Mouse (Mus musculus) forebrain, embryonic 10.5 days (tissue): ENCODE measurements around the gene Lemd1. TPM values are rescaled to one million over a fixed set of nuclear protein-coding genes. Genes with fewer than 3 reads are reported as not detected.

Experiments used
- DNase-seq: peaks from one replicate; pipeline ENCODE4 v3.0.0-alpha.2; 2017; ENCODE audit warnings: low spot score; ENCODE audit errors: extremely low spot score
- H3K27ac ChIP-seq: fragments of 300-500 bp; sonication (generic); 2 replicates; pipeline ENCODE4 v1.5.1; 2016; ENCODE audit warnings: mild to moderate bottlenecking
- H3K27me3 ChIP-seq: fragments of 300-500 bp; sonication (generic); 2 replicates; pipeline ENCODE4 v1.6.1; 2016; ENCODE audit warnings: mild to moderate bottlenecking; ENCODE audit not compliant: poor library complexity, severe bottlenecking
- H3K36me3 ChIP-seq: fragments of 300-500 bp; sonication (generic); replicated peaks from 2 replicates; pipeline ENCODE4 v1.6.1; 2016; ENCODE audit warnings: mild to moderate bottlenecking, moderate library complexity
- H3K4me1 ChIP-seq: fragments of 300-500 bp; sonication (generic); 2 replicates; pipeline ENCODE4 v1.6.1; 2016
- H3K4me3 ChIP-seq: fragments of 300-500 bp; sonication (generic); 2 replicates; pipeline ENCODE4 v1.5.1; 2016; ENCODE audit warnings: mild to moderate bottlenecking, moderate library complexity
- H3K9me3 ChIP-seq: fragments of 300-500 bp; sonication (generic); 2 replicates; pipeline ENCODE4 v1.6.1; 2016; ENCODE audit warnings: mild to moderate bottlenecking, moderate library complexity
- WGBS: fragments of 180-500 bp; shearing (Covaris S2); methylation state at CpG from one replicate; pipeline ENCODE4 v1.1.7; 2016; 5-methylcytosine and 5-hydroxymethylcytosine counted together
- polyA plus RNA-seq: library from polyadenylated mRNA; unstranded; fragments of >200 nt; fragmentation: Nextera tagmentation; extraction: Ambion mirVana; gene quantifications from 2 replicates; pipeline ENCODE4 v1.2.1, GENCODE M21; 2016

Lemd1 gene
- polyA plus RNA-seq, 1 experiment from 2014 or later = 4.2 TPM

DNA sequence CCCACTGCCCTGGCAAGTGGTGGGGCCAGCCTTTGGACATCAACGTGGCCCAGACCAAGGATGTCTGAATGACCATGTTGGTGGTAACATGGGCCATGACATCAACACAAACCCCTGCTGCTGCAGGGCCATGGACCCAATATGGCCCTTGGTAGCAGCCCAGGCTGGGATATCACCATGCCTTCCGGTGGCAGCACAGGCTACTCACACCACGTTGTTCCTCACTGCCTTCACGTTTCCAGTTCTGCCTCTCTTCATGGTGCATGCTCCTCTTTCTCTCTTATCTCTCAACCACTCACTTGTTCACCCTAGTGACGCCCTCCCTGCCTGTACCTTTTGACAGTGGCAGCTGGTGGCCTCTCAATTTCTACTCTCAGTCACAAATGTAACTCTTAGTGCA is 53.8 kb downstream of the Lemd1 start:
- Histone ChIP-seq H3K4me1 (no peaks in the 10 kb centered on the region), H3K4me3 (no peak overlapping the region), H3K36me3 (no peaks in the 10 kb centered on the region), H3K27me3 (no peaks in the 10 kb centered on the region), H3K27ac (no peak overlapping the region), H3K9me3 (no peaks in the 10 kb centered on the region)
- DNase-seq = no peak
- whole genome bisulfite sequencing = 80% methylated on average over 5 of the region's 5 CpGs

- Histone ChIP-seq H3K9me3 (no peaks in the 10 kb centered on the region), H3K27me3 (no peaks in the 10 kb centered on the region), H3K27ac (no peak overlapping the region), H3K36me3 (no peaks in the 10 kb centered on the region), H3K4me1 (no peaks in the 10 kb centered on the region), H3K4me3 (no peak overlapping the region)
- DNase-seq = no peak
- WGBS = 78% methylated on average over 6 of the region's 6 CpGs
These were observed 54.9 kb downstream of the Lemd1 start for GRCm38 (mm10) chr1:132246137-132246536.

GRCm38 (mm10) chr1:132246641-132247040 is 55.4 kb downstream of the Lemd1 start:
- Histone ChIP-seq H3K4me3 (no peak overlapping the region), H3K27me3 (no peaks in the 10 kb centered on the region), H3K9me3 (no peaks in the 10 kb centered on the region), H3K27ac (no peak overlapping the region), H3K4me1 (no peaks in the 10 kb centered on the region), H3K36me3 (no peaks in the 10 kb centered on the region)
- no peak for DNase-seq
- WGBS = 93% methylated on average over 4 of the region's 4 CpGs

DNA sequence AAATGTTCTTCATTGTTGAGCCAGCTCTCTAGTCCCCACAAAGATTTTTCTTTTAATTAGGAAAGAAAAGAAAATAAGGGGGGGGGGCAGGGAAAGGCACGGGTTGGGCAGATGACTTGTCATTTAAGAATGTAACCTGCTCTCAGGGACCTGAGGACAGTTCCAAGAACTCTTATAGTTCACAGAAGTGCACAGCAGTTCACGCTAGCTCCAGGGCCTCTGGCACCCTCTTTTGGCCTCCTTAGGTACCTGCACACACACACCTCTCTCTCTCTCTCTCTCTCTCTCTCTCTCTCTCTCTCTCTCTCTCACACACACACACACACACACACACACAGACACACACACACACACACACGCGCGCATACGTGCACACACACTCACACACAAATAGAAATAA is 63.2 kb downstream of the Lemd1 start:
- H3K9me3 ChIP-seq = no peaks in the 10 kb centered on the region
- no peak overlapping the region for H3K27ac ChIP-seq
- H3K4me3 ChIP-seq = no peak overlapping the region
- H3K4me1 ChIP-seq = peaks cover 8% of the 10 kb centered on the region
- no peaks in the 10 kb centered on the region for H3K36me3 ChIP-seq
- 88% methylated on average over 6 of the region's 6 CpGs for WGBS
- no peaks in the 10 kb centered on the region for H3K27me3 ChIP-seq
- no peak for DNase-seq

DNA sequence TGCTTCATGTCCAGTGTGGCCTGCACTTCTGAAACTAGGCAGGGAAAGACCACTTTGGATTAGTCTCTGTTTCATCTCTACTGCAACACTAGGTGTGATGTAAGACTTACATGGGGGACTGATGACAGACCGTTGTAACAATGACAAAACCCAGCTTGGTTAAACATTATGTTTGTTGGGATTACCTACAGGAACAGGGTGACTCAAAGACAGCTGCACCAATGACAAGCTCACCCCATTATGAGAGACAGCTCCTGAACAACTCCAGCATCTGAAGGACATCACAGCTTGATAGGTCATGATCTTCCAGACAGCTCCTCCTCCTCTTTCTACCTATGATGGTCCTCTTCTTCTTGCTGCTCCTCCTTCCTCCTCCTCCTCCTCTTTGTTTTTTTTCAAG is 69.1 kb downstream of the Lemd1 start:
- Histone ChIP-seq H3K36me3 (no peaks in the 10 kb centered on the region), H3K4me1 (peaks cover 14% of the 10 kb centered on the region), H3K27ac (no peak overlapping the region), H3K4me3 (no peak overlapping the region), H3K27me3 (no peaks in the 10 kb centered on the region), H3K9me3 (no peaks in the 10 kb centered on the region)
- 89% methylated on average over 1 of the region's 1 CpGs for WGBS
- DNase-seq = no peak

- 72% methylated on average over 5 of the region's 5 CpGs for WGBS
- DNase-seq = no peak
These were observed 69.8 kb downstream of the Lemd1 start for GRCm38 (mm10) chr1:132261058-132261457.

DNA sequence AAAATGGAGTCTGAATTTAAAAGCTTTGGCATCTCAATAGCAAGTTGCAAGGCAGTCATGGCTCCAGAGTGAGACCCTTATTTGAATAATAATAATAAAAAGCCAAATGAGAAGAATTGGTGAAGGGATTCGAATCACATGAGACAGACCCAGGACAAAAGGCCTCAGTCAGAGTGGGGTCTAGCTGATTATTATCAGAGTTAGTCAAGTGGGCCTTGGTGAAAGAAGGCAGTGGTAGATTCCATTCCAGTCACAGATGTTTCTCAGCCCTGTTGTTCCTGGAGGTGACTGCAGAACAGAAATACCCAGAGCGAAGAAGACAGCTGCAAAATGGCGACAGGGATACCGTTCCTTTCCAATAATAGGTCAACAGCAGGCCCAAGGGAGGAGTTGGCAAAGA is 72.4 kb downstream of the Lemd1 start:
- 90% methylated on average over 4 of the region's 4 CpGs for WGBS
- DNase-seq = no peak
- Histone ChIP-seq H3K36me3 (no peaks in the 10 kb centered on the region), H3K27ac (peak overlapping the region; percentile 4; the same call in 1 of the 2 replicates), H3K4me1 (peaks cover 37% of the 10 kb centered on the region), H3K9me3 (no peaks in the 10 kb centered on the region), H3K27me3 (no peaks in the 10 kb centered on the region), H3K4me3 (no peak overlapping the region)

More at GRCm38 (mm10) chr1:132261058-132261457, 69.8 kb downstream of the Lemd1 start:
- H3K36me3 ChIP-seq = no peaks in the 10 kb centered on the region
- H3K9me3 ChIP-seq = no peaks in the 10 kb centered on the region
- no peaks in the 10 kb centered on the region for H3K27me3 ChIP-seq
- H3K4me3 ChIP-seq = no peak overlapping the region
- peaks cover 14% of the 10 kb centered on the region for H3K4me1 ChIP-seq
- no peak overlapping the region for H3K27ac ChIP-seq

DNA sequence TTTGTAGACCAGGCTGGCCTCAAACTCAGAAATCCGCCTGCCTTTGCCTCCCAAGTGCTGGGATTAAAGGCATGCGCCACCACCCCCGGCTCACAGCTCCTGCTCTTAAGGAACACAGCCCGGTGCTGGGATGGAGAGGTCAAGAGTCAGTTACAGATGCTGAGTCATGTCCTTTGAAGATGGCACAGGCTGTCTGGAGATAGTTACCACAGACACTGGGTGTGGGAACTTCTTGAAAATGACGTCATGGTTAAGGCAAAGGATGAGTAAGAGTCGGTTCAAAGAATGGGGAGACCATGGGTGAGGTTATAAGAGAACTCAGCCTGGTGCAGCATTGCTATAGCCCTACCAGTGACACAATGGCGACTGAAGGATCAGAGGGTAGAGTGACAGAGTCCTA is 73.3 kb downstream of the Lemd1 start:
- peaks cover 46% of the 10 kb centered on the region for H3K4me1 ChIP-seq
- H3K4me3 ChIP-seq = no peak overlapping the region
- no peaks in the 10 kb centered on the region for H3K27me3 ChIP-seq
- H3K27ac ChIP-seq = no peak overlapping the region
- WGBS = 76% methylated on average over 7 of the region's 7 CpGs
- no peak for DNase-seq
- H3K9me3 ChIP-seq = no peaks in the 10 kb centered on the region
- H3K36me3 ChIP-seq = no peaks in the 10 kb centered on the region

- Histone ChIP-seq H3K4me3 (no peak overlapping the region), H3K27ac (no peak overlapping the region), H3K27me3 (no peaks in the 10 kb centered on the region), H3K9me3 (no peaks in the 10 kb centered on the region), H3K36me3 (no peaks in the 10 kb centered on the region), H3K4me1 (peaks cover 46% of the 10 kb centered on the region)
- DNase-seq = no peak
- whole genome bisulfite sequencing = 82% methylated on average over 8 of the region's 8 CpGs
These were observed 74.1 kb downstream of the Lemd1 start for GRCm38 (mm10) chr1:132265211-132265859.

DNA sequence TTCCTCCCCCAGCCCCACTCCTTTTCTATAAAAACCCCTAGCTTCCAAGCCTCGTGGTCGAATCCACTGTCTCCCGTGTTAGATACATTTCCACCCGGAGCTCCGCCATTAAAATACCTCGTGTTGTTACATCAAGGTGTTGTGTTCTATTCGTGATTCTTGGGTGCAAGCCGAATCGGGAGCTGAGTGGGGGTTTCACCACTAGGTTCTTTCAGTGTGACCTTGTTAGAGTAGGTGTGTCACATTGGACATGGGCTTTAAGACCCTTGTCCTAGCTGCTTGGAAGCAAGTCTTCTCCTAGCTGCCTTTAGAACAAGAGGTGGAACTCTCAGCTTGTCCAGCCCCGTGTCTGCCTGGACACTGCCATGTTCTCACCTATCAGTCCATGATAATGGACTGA is 74.7 kb downstream of the Lemd1 start:
- no peak overlapping the region for H3K27ac ChIP-seq
- no peak overlapping the region for H3K4me3 ChIP-seq
- 87% methylated on average over 10 of the region's 10 CpGs for WGBS
- H3K9me3 ChIP-seq = no peaks in the 10 kb centered on the region
- DNase-seq = no peak
- H3K27me3 ChIP-seq = no peaks in the 10 kb centered on the region
- H3K4me1 ChIP-seq = peaks cover 46% of the 10 kb centered on the region
- no peaks in the 10 kb centered on the region for H3K36me3 ChIP-seq

GRCm38 (mm10) chr1:132266791-132267557 is 75.7 kb downstream of the Lemd1 start:
- H3K27me3 ChIP-seq = no peaks in the 10 kb centered on the region
- no peak overlapping the region for H3K27ac ChIP-seq
- 65% methylated on average over 8 of the region's 8 CpGs for WGBS
- no peak overlapping the region for H3K4me3 ChIP-seq
- H3K36me3 ChIP-seq = no peaks in the 10 kb centered on the region
- no peaks in the 10 kb centered on the region for H3K9me3 ChIP-seq
- DNase-seq = no peak
- peaks cover 46% of the 10 kb centered on the region for H3K4me1 ChIP-seq

GRCm38 (mm10) chr1:132267959-132268358 is 76.7 kb downstream of the Lemd1 start:
- WGBS = 87% methylated on average over 2 of the region's 2 CpGs
- Histone ChIP-seq H3K4me3 (no peak overlapping the region), H3K36me3 (no peaks in the 10 kb centered on the region), H3K9me3 (no peaks in the 10 kb centered on the region), H3K4me1 (peaks cover 45% of the 10 kb centered on the region), H3K27ac (no peak overlapping the region), H3K27me3 (no peaks in the 10 kb centered on the region)
- no peak for DNase-seq

GRCm38 (mm10) chr1:132268418-132269060 is 77.3 kb downstream of the Lemd1 start:
- H3K36me3 ChIP-seq = no peaks in the 10 kb centered on the region
- no peak overlapping the region for H3K4me3 ChIP-seq
- no peaks in the 10 kb centered on the region for H3K27me3 ChIP-seq
- no peaks in the 10 kb centered on the region for H3K9me3 ChIP-seq
- no peak for DNase-seq
- no peak overlapping the region for H3K27ac ChIP-seq
- H3K4me1 ChIP-seq = peaks cover 39% of the 10 kb centered on the region
- WGBS = 49% methylated on average over 7 of the region's 7 CpGs
